Mouse (Mus musculus) cerebellum, adult 18-20 months (tissue): ENCODE data around the gene Mrnip.

ENCODE experiments used
- DNase-seq, 2 experiments: peaks; one replicate each; pipeline ENCODE4 v3.0.0; 2021

Gene Mrnip

DNA sequence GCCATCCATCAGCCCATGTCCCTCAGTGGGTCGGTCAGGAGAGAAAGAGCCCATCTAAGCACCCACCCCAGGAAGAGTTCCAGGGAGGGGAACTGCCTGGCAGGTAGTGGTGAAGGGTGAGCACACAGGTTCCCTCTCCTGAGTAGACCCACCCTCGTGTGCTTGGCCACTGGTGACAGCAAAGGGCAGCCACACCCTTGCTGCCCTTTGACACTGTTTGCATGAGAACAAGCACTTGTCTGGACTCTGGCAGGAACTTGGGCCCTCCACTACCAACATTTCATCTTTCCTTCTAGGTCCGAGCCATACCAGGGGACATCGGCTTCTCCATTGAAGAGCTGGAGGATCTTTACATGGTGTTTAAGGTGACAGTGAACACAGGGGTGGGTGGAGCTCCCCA, 14.9 kb upstream of the Mrnip start:
- no peak for DNase-seq

GRCm38 (mm10) chr11:50161578-50162304, 12.5 kb upstream of the Mrnip start:
- DNase-seq: peak; percentile 62 to 67

- DNase-seq: no peak
Observed at GRCm38 (mm10) chr11:50162338-50163050, 11.8 kb upstream of the Mrnip start.

- DNase-seq: no peak
Observed at GRCm38 (mm10) chr11:50168352-50168751, 5.9 kb upstream of the Mrnip start.

GRCm38 (mm10) chr11:50174730-50175187, 515 bp downstream of the Mrnip start:
- DNase-seq: peak; percentile 98 to 100

DNA sequence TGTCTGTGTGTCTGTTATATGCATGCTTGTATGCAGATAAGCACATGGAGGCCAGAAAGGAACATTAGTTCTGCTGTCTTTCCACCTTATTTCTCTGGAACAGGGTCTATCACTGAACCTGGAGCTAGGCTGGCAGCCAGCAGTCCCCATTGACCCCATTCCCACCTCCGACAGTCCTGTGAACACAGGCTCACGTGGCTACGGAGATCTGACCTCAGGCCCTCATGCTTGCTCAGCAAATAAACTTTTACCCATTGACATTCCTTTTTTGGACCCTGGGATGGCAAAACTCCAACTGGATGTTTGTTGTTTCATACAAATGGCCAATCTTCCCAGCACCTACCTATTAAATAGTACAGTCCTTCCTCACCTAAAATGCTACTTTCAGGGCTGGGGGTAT, 2.1 kb downstream of the Mrnip start:
- no peak for DNase-seq

DNA sequence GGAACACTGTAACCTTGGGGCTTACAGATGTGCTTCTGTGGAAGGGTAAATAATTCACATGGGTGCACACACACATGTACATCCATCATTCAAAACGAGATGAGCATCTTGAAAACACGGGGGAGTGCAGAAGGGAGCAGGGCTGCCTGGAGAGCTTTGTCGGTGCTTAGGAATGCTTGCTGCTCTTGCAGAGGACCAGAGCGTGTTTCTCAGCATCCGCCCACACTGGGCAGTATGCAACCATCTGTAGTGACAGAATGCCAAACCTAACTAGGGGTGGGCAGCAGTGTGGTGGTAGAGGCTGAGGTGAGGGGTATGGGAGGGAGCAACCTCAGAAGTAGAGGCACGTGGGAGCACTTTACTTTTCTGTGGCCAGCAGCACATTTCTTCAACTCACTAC, 2.9 kb downstream of the Mrnip start:
- no peak for DNase-seq

GRCm38 (mm10) chr11:50178532-50179488, 4.6 kb downstream of the Mrnip start:
- no peak for DNase-seq

DNA sequence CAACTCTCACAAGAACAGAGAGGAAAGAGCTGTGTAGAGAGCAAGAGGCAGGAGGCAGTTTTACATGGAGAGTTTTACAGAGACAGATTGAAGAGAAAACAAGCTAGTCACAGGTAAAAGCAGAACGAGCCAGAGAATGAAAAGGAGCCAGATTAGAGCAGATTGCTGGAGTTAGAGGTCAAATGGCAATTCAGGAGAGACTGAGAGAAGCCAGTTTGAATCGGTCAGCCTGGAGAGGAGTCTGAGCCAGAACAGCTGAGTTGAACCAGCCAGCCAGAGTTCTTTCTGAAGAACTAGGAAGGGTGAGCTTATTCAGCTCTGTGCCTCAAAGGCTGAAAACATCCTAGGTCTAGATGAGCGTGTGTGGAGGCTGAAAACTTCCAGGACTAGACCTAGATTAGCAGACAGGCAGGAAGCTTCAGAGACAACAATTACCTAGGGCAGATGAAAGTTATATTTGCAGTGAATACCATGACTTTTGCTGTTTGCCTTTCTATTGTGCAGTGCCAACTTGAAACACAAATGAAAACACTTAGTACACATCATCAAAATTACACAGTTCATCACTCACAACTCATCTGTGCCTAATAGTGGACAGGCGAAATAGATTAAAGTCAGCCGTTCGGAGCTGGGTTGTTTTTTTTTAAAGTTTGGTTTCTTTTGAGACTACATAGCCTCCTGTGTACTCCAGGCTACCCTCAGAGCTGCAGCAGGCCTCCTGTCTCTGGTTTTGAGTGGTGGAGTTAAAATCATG, 6.4 kb downstream of the Mrnip start:
- DNase-seq: no peak

- DNase-seq: no peak
Observed at GRCm38 (mm10) chr11:50182702-50183101, 8.5 kb downstream of the Mrnip start.

- no peak for DNase-seq
Observed at GRCm38 (mm10) chr11:50184788-50185187, 10.5 kb downstream of the Mrnip start.

DNA sequence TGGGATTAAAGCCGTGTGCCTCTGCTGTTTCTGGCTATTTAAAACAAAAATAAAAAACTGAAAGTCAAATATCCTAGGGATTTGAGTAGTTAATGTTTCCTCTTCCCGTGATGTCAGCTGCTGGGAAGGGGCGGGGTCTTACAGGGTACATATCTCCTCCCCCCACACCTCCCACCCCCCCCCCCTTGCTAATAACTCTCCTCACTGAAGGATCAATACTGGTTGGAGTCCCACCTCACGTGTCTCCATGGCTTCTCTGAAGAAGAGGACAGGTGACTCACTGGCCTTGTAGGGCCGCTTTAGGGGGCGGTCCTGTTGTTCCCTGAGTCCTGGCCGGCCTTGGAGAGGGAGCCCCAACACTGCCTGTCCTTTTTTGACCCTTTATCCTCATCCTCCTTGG, 14.4 kb downstream of the Mrnip start:
- DNase-seq: no peak

- DNase-seq: no peak
Observed at GRCm38 (mm10) chr11:50190362-50190761, 16.1 kb downstream of the Mrnip start.

- no peak for DNase-seq
Observed at GRCm38 (mm10) chr11:50192278-50192677, 18.0 kb downstream of the Mrnip start.

GRCm38 (mm10) chr11:50194070-50194469, 19.8 kb downstream of the Mrnip start:
- DNase-seq: no peak

- no peak for DNase-seq
Observed at GRCm38 (mm10) chr11:50194793-50195192, 20.5 kb downstream of the Mrnip start.

GRCm38 (mm10) chr11:50197500-50197899, 23.3 kb downstream of the Mrnip start:
- DNase-seq: no peak

DNA sequence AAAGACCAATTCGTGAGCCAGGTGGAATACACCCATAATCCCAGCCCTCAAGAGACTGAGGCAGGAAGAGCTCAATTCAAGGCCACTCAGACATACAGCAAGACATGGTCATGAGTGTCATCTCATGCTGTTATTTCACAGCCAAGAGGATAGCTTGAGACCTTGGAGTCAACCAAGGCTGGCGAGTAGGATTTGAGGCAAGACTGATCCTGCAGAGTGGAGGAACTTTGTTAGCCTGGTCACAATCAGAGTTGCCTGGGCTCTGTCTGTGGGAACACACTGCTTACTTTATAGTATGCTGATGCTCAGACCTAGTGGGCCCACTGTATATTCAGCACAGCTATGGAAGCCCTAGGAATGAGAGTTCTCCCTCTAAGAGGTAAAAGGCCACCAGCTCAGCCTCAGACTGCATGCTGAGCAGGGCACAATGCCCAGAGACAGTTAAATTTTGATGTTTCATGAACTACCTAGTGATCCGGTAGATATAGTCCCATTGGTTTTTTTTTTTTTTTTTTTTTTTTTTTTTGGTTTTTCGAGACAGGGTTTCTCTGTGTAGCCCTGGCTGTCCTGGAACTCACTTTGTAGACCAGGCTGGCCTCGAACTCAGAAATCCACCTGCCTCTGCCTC, 24.1 kb downstream of the Mrnip start:
- no peak for DNase-seq

GRCm38 (mm10) chr11:50198916-50199315, 24.7 kb downstream of the Mrnip start:
- DNase-seq: no peak

DNA sequence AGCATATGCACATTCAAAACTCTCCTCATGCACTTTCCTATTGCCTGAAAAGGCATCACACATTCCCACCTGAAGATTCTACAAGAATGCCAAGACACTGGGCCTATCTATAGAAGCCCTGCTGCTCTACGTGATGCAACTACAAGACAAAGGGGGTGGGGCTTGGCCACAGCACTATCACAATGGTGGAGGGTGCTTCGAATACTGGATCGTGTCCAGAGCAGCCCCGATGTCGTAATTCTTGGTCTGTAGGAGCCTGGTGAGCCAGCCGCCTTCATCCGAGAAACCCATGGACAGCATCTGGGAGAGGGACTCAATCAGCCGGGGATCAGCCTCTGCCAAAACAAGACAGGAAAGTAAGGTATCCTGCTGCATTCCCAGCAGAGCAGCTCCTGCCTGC, 26.4 kb downstream of the Mrnip start:
- no peak for DNase-seq

GRCm38 (mm10) chr11:50201590-50201989, 27.3 kb downstream of the Mrnip start:
- DNase-seq: no peak

- no peak for DNase-seq
Observed at GRCm38 (mm10) chr11:50203302-50203827, 29.1 kb downstream of the Mrnip start.
